Mouse (Mus musculus): Measurements from ENCODE around the gene Bmf. TPM values are rescaled to one million over a fixed set of nuclear protein-coding genes. Genes with fewer than 3 reads are reported as not detected.
A peak's percentile ranks its signal among the peaks of the same experiment; 100 is the strongest.

The Bmf gene
- polyA plus RNA-seq (2012; ENCODE audit: insufficient read depth, insufficient read length, low replicate concordance, missing spikeins): not detected in 2 replicates

GRCm38 (mm10) chr2:118549507-118550473, at the start of gene Bmf:
Gene Bmf (minus strand): TSS chr2:118549687.
- no peak for TF ChIP-seq CTCF (IDR thresholded peaks at IDR 0.05; ENCODE audit: insufficient read depth, low read depth, low read length)
- TF ChIP-seq POLR2A (IDR thresholded peaks at IDR 0.05; ENCODE audit: insufficient read depth, low read depth, low read length): peak; percentile 38; the same call in 1 of the 2 replicates
- no peak within 1 kb of the TSS for H3K27ac ChIP-seq (ENCODE audit: insufficient read depth, low read depth, low read length)
- H3K4me1 ChIP-seq (ENCODE audit: control insufficient read depth, insufficient read depth, low read length): peaks cover 27% of the 10 kb centered on the region
- WGBS: 2% methylated on average over 45 of the region's 45 CpGs
- peak within 1 kb of the TSS; percentile 88 for H3K4me3 ChIP-seq (ENCODE audit: insufficient read depth, low read depth, low read length)

- TF ChIP-seq POLR2A (IDR thresholded peaks at IDR 0.05; ENCODE audit: insufficient read depth, low read depth, low read length) (no peak), CTCF (IDR thresholded peaks at IDR 0.05; ENCODE audit: insufficient read depth, low read depth, low read length) (no peak)
- peaks cover 3% of the 10 kb centered on the region for H3K4me1 ChIP-seq (ENCODE audit: control insufficient read depth, insufficient read depth, low read length)
- 38% methylated on average over 5 of the region's 5 CpGs for WGBS
- H3K4me3 ChIP-seq (ENCODE audit: insufficient read depth, low read depth, low read length): no peak overlapping the region
- H3K27ac ChIP-seq (ENCODE audit: insufficient read depth, low read depth, low read length): no peak overlapping the region
Measured at GRCm38 (mm10) chr2:118599087-118599486, 49.6 kb upstream of the Bmf start.

GRCm38 (mm10) chr2:118597673-118598568, 48.4 kb upstream of the Bmf start, which contains the start of gene Bub1b:
Gene Bub1b (plus strand): TSS chr2:118598211.
- TF ChIP-seq CTCF (IDR thresholded peaks at IDR 0.05; ENCODE audit: insufficient read depth, low read depth, low read length) (no peak), POLR2A (IDR thresholded peaks at IDR 0.05; ENCODE audit: insufficient read depth, low read depth, low read length) (no peak)
- WGBS: 6% methylated on average over 41 of the region's 41 CpGs
- peaks cover 3% of the 10 kb centered on the region for H3K4me1 ChIP-seq (ENCODE audit: control insufficient read depth, insufficient read depth, low read length)
- no peak within 1 kb of the TSS for H3K27ac ChIP-seq (ENCODE audit: insufficient read depth, low read depth, low read length)
- H3K4me3 ChIP-seq (ENCODE audit: insufficient read depth, low read depth, low read length): peak within 1 kb of the TSS; percentile 67

GRCm38 (mm10) chr2:118591083-118591482, 41.6 kb upstream of the Bmf start:
- H3K4me1 ChIP-seq (ENCODE audit: control insufficient read depth, insufficient read depth, low read length): no peaks in the 10 kb centered on the region
- H3K4me3 ChIP-seq (ENCODE audit: insufficient read depth, low read depth, low read length): no peak overlapping the region
- TF ChIP-seq CTCF (IDR thresholded peaks at IDR 0.05; ENCODE audit: insufficient read depth, low read depth, low read length) (no peak), POLR2A (IDR thresholded peaks at IDR 0.05; ENCODE audit: insufficient read depth, low read depth, low read length) (no peak)
- 89% methylated on average over 4 of the region's 4 CpGs for WGBS
- H3K27ac ChIP-seq (ENCODE audit: insufficient read depth, low read depth, low read length): no peak overlapping the region

GRCm38 (mm10) chr2:118587686-118588085, 38.2 kb upstream of the Bmf start:
- no peak overlapping the region for H3K4me3 ChIP-seq (ENCODE audit: insufficient read depth, low read depth, low read length)
- no peak for TF ChIP-seq POLR2A (IDR thresholded peaks at IDR 0.05; ENCODE audit: insufficient read depth, low read depth, low read length)
- no peak for TF ChIP-seq CTCF (IDR thresholded peaks at IDR 0.05; ENCODE audit: insufficient read depth, low read depth, low read length)
- no peak overlapping the region for H3K27ac ChIP-seq (ENCODE audit: insufficient read depth, low read depth, low read length)
- H3K4me1 ChIP-seq (ENCODE audit: control insufficient read depth, insufficient read depth, low read length): no peaks in the 10 kb centered on the region
- WGBS: 78% methylated on average over 3 of the region's 3 CpGs

GRCm38 (mm10) chr2:118586013-118586412, 36.5 kb upstream of the Bmf start:
- TF ChIP-seq CTCF (IDR thresholded peaks at IDR 0.05; ENCODE audit: insufficient read depth, low read depth, low read length) (no peak), POLR2A (IDR thresholded peaks at IDR 0.05; ENCODE audit: insufficient read depth, low read depth, low read length) (no peak)
- no peak overlapping the region for H3K27ac ChIP-seq (ENCODE audit: insufficient read depth, low read depth, low read length)
- H3K4me1 ChIP-seq (ENCODE audit: control insufficient read depth, insufficient read depth, low read length): no peaks in the 10 kb centered on the region
- 90% methylated on average over 5 of the region's 5 CpGs for WGBS
- H3K4me3 ChIP-seq (ENCODE audit: insufficient read depth, low read depth, low read length): no peak overlapping the region

GRCm38 (mm10) chr2:118573135-118573534, 23.6 kb upstream of the Bmf start:
- WGBS: 84% methylated on average over 3 of the region's 3 CpGs
- no peak for TF ChIP-seq CTCF (IDR thresholded peaks at IDR 0.05; ENCODE audit: insufficient read depth, low read depth, low read length)
- no peak for TF ChIP-seq POLR2A (IDR thresholded peaks at IDR 0.05; ENCODE audit: insufficient read depth, low read depth, low read length)
- H3K27ac ChIP-seq (ENCODE audit: insufficient read depth, low read depth, low read length): no peak overlapping the region
- no peaks in the 10 kb centered on the region for H3K4me1 ChIP-seq (ENCODE audit: control insufficient read depth, insufficient read depth, low read length)
- no peak overlapping the region for H3K4me3 ChIP-seq (ENCODE audit: insufficient read depth, low read depth, low read length)

GRCm38 (mm10) chr2:118572183-118572836, 22.8 kb upstream of the Bmf start:
- 74% methylated on average over 9 of the region's 9 CpGs for WGBS
- Histone ChIP-seq H3K27ac (ENCODE audit: insufficient read depth, low read depth, low read length) (no peak overlapping the region), H3K4me1 (ENCODE audit: control insufficient read depth, insufficient read depth, low read length) (no peaks in the 10 kb centered on the region), H3K4me3 (ENCODE audit: insufficient read depth, low read depth, low read length) (no peak overlapping the region)
- TF ChIP-seq CTCF (IDR thresholded peaks at IDR 0.05; ENCODE audit: insufficient read depth, low read depth, low read length): no peak
- no peak for TF ChIP-seq POLR2A (IDR thresholded peaks at IDR 0.05; ENCODE audit: insufficient read depth, low read depth, low read length)
